Mouse (Mus musculus) B cell, adult 67 days (primary cell): ENCODE measurements around the gene Pdrg1. TPM values are rescaled to one million over a fixed set of nuclear protein-coding genes. Genes with fewer than 3 reads are reported as not detected.

Source experiments
- total RNA-seq, 2 experiments: library from RNA; stranded (reverse); gene quantifications; 4 replicates each; pipeline ENCODE4 v1.2.4; 2023

The Pdrg1 gene
- 10 to 100 TPM; 64.1 to 91.3 TPM for total RNA-seq

DNA sequence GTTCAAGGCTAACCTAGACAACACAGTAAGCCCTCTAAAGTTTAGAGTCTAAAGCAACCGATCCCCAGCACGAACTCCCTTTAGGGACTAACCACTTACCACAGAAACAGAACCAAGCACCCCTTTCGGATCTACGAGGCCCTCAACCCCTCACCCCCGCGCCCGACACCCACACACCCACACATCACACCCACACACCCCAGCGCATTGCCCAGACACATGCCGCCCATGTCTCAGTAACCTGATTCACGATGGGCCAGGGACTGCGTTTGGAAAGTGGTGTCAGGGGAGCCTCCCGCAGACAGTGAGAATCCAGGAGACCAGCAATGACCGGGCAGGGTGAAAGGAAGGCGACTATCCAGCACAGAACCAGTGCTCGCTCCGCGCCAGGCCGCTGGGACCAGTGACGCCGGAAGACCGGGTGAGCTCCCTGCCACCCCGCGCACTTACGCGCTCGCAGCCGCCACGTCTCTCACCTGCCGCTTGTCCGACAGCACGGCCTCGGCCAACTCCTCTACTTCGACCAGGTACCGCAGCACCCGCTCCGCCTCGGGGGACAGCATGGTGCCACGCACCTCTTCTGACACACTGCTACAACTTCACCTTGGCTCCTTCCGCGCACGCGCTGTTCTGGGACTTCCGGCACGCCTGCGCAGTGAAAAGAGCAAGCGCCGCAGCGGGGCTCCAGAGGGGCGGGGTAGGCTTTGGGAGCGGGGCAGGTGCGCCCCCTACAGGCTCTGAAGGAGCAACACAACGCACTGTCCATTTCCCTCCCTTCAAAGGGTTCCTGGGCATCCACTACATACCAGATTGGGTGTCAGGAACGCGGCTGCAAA is at the start of gene Pdrg1:
TSS of gene Pdrg1 (minus strand) at position 670 of the 836 bp plus-strand sequence.

GRCm38 (mm10) chr2:153031126-153032082 is 16.2 kb upstream of the Pdrg1 start, which contains the start of gene Xkr7:
Gene Xkr7 (plus strand): TSS chr2:153031852.

DNA sequence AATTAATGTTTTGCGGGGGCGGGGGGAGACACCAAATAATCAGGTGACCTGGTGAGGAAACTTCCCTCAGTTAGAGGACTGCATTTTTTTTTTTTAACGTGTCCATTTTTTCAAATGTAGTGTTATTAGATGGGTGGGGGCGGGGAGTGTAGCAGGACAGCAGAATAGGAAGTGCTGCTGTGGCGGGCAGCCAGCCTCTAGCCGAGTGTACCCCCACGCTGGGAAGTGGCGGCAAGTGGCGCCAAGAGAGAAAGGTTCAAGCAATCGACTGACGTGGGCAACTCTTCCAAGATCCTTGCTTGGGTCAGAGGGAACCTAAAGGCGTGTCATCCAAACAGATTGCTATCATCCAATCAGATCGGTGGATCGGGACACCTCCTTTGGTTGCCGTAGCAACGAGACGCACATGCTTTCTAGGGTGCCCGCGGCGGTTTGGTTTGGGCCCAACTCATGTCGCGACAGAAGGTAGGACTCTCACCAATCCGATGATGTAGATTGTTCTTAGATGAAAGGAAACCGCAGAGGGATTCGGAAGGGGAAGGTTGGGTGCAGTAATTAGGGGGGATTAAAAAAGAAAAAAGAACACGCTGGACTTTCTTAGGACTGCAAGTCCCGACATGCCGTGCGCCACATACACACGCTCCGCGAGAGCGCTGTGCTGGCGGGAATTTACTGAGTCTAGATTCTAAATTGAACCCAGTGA is 53.0 kb downstream of the Pdrg1 start, which contains the start of gene Ttll9:
TSS of gene Ttll9 (plus strand) at position 395 of the 703 bp plus-strand sequence.

Other genes starting within 250 kb of the Pdrg1 start
- gene Bcl2l1, start 183.7 kb downstream of the Pdrg1 start, total RNA-seq: 1 to 10 TPM; 7.6 to 9.0 TPM
- gene Tpx2, start 167.5 kb downstream of the Pdrg1 start, total RNA-seq: 1 to 10 TPM; 1.0 to 2.8 TPM
- gene Mylk2, start 104.1 kb downstream of the Pdrg1 start, total RNA-seq: not detected
- gene Foxs1, start 82.2 kb downstream of the Pdrg1 start, total RNA-seq: not detected
- not detected for gene Dusp15, start 63.7 kb downstream of the Pdrg1 start, total RNA-seq
- gene Ttll9, start 52.9 kb downstream of the Pdrg1 start, total RNA-seq: not detected
- not detected for gene Xkr7, start 16.4 kb upstream of the Pdrg1 start, total RNA-seq
- not detected for gene Ccm2l, start 50.5 kb upstream of the Pdrg1 start, total RNA-seq
- gene Hck, start 93.0 kb upstream of the Pdrg1 start, total RNA-seq: 100 to 1,000 TPM; 142 to 161 TPM
- gene Tm9sf4, start 145.9 kb upstream of the Pdrg1 start, total RNA-seq: 10 to 100 TPM; 71.6 to 71.8 TPM
- 10 to 100 TPM; 17.9 to 19.4 TPM for gene Tspyl3, start 210.0 kb upstream of the Pdrg1 start, total RNA-seq
- gene Plagl2, start 226.0 kb upstream of the Pdrg1 start, total RNA-seq: 10 to 100 TPM; 24.7 to 29.7 TPM
- gene Pofut1, start 226.1 kb upstream of the Pdrg1 start, total RNA-seq: 10 to 100 TPM; 34.0 to 37.9 TPM